Mouse (Mus musculus) urinary bladder, adult 18-20 months (tissue): ENCODE measurements around the gene Il12rb2.

Experiments used
- DNase-seq, 2 experiments: peaks; one replicate each; pipeline ENCODE4 v3.0.0; 2022; ENCODE audit warnings: low spot score in 2 of 2, mixed read lengths in 2 of 2

Il12rb2 gene

DNA sequence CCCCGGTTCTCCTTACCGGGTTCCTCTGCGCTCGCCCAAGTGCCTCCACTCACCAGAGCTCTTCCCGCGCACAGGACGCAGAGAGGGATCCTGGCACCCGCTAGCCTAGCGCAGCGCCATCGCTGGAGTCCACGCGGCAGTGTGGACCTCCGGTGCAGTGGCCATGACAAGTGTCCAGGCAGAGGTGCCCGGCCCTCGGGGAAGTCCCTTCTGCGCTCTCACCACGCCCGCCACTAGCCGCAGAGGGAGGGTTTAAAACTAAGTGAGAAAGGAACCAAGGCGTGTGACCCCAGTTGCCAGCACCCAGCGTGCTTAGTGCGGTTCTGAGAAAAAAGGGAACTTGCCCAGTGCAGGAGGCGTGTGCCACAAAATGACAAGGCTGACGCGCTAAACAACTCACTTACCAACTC is at the start of gene Il12rb2:
Gene Il12rb2 (minus strand): TSS at position 207 of the 410 bp plus-strand sequence.
- peak in 1 of 2 experiments; percentile 2 for DNase-seq

DNA sequence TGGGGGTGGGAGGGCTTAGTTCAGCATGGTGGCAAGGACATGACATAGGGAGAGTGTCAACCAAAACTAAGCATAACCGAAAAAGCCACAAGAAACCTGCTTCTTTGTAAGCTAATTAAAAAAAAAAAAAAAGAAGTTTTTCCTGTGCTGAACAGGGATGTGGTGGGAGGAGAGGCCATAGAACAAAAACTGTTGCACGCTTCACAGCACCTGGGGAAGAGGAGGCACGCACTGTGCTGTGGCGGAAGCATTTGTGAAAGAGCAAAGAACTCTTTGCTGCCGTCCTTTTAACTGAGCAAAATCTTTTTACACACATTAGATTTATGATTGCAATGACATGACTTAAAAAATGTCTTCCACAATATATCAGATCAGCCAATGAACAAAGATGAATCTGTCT is 45.8 kb upstream of the Il12rb2 start:
- no peak for DNase-seq

DNA sequence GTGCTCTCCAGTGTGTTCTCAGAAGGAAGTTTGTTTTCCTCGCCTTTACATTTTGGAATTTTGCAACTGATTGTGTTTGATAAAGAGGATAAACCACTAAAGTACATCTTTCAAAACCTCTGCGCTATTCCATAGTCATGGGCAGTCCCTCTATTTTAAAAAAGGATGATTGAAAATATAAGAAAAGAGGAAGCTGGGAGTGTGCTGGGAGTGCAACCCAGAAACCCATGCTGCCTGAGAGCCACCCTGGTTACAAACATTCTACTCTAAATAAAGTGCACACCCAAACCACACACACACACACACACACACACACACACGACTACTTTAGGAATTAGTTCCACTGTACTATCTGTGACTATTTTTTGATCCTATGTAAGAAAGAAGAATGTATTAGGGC is 40.6 kb upstream of the Il12rb2 start:
- no peak for DNase-seq

DNA sequence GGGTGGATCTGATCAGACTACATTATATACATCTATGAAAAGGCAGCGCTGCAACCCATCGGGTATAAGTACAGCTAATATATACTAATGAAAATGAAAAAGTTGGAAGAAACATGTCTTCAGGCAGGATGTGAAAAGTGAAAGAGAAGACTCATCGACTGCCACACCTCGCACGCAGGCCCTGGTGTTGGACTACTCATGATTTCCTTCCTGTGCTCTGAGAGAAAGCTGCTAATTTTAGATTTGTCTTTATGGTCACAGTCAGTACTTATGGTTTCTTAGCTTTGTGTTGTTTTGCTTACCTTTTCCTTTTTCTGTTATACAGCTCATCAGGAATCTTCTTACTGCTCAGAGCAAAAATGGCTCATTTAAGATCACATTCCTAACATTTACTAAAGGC is 39.3 kb upstream of the Il12rb2 start:
- DNase-seq: no peak

DNA sequence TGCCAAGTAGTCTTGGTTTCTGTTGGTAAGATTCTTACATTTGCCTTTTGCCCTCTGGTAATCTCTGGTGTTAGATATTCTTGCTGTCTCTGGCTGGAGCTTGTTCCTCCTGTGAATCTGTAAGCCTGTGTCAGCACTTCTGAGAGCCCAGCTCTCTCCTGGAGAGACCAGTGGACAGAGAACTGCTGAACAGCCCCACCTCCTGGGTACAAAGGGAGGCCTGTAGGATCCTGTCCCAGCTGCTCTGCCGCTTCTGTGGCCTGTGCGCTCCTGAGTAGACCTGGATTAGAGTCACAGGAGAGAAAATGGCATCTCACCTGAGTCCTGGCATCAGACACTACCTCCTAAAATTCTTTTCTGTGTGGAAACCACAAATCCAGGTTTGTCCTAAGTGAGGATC is 37.4 kb upstream of the Il12rb2 start:
- DNase-seq: no peak

DNA sequence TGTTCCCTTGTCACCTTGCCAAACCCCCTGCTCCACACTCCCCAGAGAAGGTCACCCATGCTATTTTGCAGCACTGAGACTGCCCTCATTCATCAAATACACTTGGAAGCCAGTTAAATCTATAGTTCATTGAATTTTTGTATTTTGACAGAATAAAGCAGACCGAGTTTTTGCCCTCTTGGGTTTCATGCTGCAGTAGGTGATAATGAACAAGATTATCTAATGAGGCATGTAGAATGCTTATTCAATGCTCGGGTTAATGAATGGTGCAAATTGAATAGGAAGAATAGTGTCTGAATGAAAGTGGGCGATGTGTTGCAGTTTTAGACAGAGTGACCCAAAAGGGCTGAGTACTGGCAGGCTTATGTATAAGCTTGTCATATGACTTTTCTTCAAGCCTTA is 29.3 kb upstream of the Il12rb2 start:
- no peak for DNase-seq

DNA sequence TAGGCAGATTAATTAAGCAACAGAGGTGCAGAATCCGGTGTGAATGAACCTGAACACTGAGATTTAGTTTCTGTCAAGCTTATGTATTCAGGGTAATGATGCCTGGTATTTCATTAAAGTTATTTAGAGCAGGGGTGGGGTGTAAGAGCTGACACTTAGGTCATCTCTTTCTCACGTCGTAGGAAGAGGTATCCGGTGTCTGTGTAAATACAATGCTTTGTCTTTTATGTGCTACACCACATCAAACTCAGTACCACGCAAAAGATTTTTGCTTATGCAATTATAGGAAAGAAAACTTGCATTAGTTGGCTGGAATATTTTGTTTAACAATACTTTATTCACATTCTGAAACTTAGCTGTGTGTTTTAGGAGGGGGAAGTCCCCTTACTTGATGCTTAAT is 23.6 kb upstream of the Il12rb2 start:
- no peak for DNase-seq

DNA sequence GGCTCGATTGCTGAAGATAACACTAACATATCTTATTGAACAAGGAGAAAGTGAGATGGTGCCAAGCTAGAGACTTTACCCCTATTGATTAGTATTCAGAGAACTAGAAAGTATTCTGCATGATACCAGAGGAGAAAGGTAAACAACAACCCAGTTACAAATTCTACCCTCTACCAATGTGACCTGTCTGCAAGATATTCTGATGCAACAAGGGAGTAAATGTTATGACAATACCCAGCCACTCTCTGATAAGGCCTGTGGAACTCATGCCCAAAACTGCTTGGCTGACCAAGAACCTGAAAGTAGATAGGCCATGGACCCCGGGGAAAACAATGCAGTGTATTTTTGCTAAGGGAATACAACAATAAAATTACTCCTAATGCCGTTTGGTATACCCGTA is 10.2 kb downstream of the Il12rb2 start:
- no peak for DNase-seq

DNA sequence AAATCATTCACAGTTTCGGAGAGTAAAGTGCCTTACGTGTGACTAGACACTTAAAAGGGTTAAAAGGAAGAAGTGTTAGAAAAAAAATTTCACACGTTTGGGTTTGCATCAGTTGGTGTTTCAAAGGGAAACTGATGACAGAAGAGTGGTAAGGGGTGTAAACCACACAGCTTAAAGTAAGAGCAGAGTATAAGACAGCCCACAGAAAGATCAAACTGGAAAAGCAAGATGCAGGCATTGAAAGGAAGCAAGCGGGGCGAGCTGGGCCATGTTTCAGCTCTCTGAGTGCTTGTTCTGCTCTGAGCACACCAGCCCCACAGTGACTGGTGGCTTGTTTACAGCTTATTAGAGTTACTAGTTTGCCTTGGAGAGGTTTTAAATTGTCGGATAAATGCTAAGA is 27.9 kb downstream of the Il12rb2 start:
- peak in 1 of 2 experiments; percentile 9 for DNase-seq

DNA sequence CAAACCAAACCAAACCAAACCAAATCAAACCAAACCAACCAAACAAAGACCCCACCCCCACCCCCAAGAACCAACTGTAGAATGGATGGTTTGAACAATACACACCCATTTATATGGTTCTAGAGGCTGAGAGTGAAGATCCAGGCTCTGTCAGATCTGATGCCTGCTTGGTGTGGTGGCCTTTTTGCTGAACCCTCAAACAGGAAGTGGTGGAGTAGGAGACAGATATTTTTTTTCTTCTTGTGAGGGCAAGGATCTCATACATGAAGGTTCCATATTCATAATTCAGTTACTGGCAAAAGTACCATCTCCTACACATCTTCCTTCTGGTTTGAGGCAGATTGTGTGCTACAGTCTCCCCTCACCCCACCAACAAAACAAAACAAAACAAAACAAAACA is 36.5 kb downstream of the Il12rb2 start:
- no peak for DNase-seq

DNA sequence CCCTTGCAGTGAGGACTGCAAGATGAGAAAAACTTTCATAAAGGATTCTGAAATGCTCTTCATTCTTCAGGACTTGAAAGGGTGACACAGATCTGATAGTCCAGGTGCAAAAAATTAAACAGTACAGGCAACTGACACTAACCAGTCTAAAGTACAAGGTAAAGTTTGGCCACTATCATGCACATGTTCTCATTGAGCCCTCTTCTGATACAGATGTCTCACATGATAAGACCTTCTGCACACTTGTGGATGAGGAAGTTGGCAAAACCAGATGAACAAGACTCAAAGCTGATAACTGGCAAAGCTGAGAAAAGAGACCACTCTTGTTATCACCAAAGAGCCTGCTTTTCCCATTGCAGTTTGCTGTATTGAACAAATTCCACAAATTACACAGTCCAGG is 38.0 kb downstream of the Il12rb2 start:
- no peak for DNase-seq

DNA sequence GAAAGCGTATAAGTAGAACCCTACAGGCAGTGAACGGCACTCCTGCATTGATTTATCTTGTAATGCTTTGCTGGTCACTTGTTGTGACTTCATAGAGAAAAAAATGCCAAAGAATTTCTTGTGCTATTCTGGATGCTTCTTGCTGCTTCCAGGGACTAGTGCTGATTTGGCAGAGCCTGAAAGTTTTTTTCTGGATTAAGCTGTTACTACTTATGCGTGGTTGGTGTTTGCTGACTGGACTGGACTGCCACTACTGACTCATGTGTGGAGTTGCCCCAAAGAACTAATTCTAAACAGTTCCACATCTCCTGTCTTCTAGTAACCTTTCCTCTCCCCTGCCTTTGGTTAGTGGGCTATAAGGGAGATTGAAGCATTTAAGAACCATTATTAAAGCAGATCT is 52.2 kb downstream of the Il12rb2 start:
- no peak for DNase-seq

DNA sequence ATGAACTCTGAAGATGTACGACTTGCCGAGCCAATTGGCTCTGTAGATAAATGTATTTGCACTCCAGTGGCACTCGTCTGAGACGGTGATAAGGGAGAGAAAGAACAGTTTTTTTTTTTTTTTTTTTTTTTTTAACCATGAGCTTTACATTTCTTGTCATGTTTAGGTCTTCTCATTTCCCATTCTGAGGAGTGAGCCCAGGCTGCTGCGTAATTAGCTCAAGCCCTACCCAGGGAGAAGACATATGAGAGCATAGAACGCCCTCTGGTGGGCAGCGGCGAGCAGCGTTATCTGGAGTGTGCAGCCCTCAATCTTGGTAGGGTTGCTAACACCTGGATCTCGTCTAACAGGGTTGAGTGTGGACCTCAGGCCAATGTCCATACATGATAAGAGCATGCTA is 57.5 kb downstream of the Il12rb2 start:
- DNase-seq: peak; percentile 56 to 58

DNA sequence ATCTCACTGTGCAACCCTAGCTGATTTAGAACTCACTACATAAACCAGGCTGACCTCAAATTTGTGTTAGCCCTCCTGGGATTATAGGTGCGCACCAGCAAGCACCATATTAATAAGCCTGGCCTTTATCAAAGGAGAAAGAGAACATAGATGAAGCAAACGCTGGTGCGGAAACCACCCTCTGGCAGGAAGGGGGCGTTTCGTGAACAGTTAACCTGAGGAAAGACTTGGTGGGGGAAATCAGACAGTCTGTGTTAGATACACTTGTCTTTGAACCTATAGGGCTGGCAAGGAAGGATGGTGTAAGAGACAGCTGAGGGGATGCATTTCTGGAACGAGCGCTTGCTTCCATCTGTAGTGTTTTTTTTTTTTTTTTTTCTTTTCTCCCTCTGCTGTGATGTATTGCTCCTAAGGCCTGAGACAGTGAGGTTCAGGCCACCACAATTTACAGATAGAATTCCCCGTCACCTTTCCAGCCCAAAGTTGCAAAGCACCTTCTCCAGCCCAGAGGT is 58.1 kb downstream of the Il12rb2 start:
- DNase-seq: no peak

DNA sequence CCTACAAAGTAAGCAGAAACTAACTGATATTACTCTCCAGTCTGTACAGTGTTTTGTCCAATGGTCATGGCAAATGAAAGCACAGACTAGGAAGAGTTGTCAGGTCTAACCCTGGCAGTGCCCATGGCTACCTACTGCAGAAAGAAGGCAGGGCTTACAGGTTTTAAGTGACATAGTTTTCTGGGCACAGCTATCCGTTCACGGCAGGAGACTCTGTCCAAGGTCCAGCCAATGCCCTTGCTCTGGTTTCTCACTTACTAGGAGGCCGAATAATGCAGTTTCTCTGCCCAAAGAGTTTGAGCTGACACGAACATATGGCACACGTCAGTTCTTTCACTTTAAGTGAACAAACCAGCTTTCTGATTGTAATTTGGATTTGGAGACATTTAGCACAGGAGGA is 58.9 kb downstream of the Il12rb2 start:
- DNase-seq: no peak

DNA sequence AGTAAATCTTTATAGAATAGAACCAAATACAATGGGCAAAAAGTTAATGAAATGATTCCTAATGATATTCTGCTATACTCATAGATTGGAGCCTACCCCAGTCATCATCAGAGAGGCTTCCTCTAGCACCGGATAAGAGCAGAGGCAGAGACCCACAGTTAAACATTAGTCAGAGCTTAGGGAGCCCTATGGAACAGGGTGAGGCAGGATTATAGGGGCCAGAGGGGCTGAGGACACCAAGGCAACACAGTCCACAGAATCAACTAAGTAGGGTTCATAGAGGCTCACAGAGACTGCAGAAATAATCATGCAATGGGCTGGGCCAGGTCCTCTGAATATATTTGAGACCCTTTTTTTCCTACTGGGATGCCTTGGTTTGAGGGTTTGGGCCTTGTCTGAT is 61.3 kb downstream of the Il12rb2 start:
- no peak for DNase-seq

DNA sequence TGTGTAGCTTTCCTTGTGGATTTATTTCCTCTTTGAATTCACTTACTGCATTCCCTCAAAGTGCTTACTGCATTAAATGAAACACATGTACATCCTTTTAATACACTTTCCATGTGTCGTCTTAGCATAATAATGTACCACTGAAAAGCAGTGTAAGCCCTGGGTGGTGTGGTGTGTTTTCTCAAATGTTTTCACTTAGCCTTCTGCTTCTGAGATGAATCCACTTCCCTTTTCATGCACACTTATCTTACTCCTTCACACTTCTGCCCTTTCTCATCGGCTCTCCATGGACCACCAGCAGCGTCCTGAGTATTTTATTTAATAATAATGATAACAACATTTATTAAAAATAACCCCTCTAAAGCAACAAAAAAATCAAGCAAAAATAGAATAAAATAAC is 66.2 kb downstream of the Il12rb2 start:
- DNase-seq: no peak

DNA sequence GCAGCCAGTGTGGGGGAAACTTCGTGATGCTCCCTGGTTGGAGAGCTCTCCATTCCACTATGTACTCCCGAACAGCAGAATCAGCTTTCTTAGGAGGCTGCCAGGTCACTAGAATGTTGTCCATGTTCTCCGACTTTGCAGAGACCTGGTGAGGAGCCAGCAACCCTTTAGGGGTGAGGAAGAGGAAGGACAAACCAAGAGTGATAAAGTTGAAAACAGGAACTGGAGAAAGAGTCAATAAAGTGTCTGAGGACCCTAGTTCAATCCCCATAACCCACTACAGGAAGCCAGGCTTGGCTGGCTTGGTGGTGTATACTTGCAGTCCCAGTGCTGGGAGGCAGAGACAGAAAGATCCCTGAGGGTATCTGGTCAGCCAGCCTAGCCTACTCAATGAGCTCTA is 67.0 kb downstream of the Il12rb2 start:
- no peak for DNase-seq

DNA sequence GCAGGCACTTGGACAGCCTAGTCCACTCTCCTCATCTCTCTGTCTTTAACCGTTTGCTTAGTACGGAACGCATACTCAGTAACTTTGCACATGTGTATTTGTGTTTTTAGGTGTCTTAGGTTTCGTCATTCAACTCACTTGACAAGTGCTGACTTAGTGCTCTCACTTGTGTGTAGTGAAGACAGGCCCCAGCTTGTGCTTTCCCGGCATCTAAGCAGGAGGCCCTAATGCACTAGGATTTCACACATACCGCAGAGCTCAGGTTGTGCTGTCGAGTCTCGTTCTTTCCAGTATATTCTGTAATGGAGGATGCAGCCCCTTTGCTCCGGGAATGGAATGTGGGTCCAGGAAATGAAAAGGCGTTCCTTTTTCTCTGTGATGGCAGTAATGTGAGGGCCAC is 72.8 kb downstream of the Il12rb2 start:
- DNase-seq: no peak

DNA sequence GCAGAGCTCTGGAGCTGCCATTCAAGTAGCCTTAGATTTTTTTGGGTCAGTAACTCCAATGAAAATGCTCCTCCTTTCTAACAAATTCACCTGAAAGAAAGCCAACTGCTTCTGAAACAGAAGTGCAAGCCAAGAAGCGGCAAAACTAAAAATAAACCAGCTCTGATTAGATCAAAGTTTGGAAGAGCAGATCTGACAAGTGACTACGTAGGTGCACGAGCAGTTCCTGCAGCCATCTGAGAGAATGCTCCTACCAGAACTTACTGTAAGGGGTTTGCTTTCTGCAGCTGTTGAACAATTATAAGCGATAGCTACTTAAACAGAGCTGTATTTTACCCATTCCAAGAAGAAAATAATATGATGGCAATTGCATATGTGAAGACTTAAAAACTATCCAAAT is 73.5 kb downstream of the Il12rb2 start:
- DNase-seq: no peak

DNA sequence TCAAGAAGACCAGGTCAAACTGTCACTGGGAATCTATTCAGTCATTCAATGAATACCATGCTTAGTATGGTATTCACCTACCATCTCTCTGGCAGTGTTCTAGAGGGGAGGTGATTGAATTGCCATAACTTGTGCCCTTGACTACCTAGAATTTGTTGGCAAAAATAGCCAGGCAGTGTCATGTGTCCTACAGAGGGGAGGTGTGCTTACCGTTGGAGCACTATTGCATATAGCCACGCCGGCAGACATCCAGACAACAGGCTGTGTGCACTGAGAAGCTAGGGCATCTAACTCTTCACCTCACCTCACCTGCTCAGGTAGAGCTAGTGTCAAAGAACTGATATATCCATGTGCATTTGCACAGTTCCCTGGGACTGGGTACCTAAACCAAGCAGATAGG is 74.8 kb downstream of the Il12rb2 start:
- DNase-seq: no peak

DNA sequence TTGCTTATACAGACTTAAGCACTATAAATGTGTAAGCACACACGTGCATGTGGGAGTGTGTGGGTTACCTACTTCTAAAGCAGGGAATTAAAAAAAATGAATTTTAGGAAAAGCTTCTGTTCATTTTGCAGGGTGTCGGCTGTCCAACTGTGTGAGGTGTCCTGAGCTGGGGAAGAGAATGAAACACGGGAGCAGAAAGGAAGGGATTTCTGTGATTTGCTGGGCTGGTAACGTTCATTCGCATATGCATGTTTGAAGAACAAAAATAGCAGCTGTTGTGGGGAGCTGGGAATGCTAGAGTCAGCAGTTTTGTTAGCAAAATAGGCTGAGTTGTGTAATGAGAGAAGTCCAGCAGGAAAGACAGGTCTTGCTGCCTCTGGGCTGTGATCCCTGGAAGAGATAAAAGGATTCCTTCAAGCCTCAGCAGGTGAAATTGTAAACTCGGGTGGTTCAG is 75.3 kb downstream of the Il12rb2 start:
- peak; percentile 38 to 71 for DNase-seq

DNA sequence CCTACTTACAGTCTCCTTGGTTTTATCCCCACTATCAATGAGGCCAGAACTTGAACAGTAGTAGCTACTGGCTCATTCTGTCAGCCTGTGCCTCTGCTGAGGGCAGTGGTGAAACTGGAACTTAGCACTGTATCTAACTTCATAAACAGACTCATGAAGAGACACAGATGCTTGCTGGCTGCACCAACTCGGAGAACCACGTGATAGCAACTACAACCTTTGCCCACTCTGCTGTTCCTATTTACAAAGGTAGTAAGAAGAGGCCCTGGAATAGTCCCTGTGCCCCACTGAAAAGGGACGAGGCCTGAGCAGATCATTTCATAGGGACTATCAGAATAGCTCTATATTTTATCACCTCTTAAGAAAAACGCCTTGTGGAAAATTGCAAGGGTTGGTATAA is 75.7 kb downstream of the Il12rb2 start:
- DNase-seq: no peak

DNA sequence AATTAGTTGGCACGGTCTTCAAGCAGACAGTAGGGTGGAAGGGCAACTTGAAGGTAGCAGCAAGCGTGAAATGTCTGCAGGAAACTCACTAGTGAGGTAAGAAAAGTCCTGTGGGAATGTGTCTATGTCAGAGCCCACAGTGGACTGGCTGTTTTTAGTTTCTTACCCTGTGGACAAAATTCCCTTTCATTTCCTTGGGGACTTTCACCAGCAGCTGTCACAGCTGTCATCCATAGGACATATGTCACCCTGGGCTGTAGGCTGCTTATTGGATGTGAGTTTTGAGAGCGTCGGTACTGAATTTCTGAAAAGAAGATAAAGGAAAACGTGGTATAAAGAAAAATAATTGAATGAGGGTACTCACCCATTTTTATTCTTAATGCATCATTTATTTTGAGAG is 77.2 kb downstream of the Il12rb2 start:
- no peak for DNase-seq

DNA sequence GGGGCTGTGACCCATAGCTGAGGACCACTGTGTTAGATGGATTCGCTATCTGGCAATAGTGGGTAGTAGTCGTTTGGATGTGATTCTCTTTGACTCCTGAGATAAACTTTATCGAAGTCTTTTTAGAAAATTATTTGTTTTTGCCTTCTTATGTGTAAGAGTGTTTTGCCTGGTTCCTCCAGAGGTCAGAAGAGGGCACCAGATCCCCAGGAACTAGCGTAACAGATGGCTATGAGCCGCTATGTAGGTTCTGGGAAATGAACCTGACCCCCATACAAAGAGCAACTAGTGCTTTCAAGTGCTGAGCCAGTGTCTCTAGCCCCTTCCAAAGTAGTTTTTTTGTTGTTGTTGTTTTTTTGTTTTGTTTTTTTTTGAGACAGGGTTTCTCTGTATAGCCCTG is 79.9 kb downstream of the Il12rb2 start:
- DNase-seq: no peak
